Mouse (Mus musculus) embryonic stem cell, embryonic (primary cell): ENCODE results near the gene Adam19.

Source experiments
- CTCF ChIA-PET, 4 experiments: fragments of 300-600 bp in 2 of 4; fragments of 350-600 bp in 2 of 4; sonication (Branson Sonifier 250); formaldehyde crosslinking; loops; one replicate each; lab custom pipeline; 2022; ENCODE audit warnings: inconsistent platforms in 2 of 4; lab: Charles Lee
- POLR2A ChIA-PET, 4 experiments: fragments of 300-600 bp in 2 of 4; fragments of 350-600 bp in 2 of 4; sonication (Branson Sonifier 250); formaldehyde crosslinking; loops; one replicate each; lab custom pipeline; 2022; ENCODE audit warnings: antibody characterized with exemption in 4 of 4, inconsistent platforms in 1 of 4; lab: Charles Lee

The Adam19 gene

GRCm38 (mm10) chr11:46044781-46045180 lies 11.0 kb upstream of the Adam19 start:
- POLR2A ChIA-PET: interaction anchor here in 2 of 4 experiments (0.7 to 1.3 kb wide), 2 partner anchors 12 to 13 kb away, joined by 3 to 4 read pairs; partner anchors contain the start of gene Adam19 (in 1 of the 2)
- CTCF ChIA-PET: interaction anchor here in 3 of 4 experiments (0.6 to 1.5 kb wide), 3 partner anchors 15 to 298 kb away, joined by 3 to 5 read pairs (median 4); no protein-coding TSS in a partner anchor

DNA sequence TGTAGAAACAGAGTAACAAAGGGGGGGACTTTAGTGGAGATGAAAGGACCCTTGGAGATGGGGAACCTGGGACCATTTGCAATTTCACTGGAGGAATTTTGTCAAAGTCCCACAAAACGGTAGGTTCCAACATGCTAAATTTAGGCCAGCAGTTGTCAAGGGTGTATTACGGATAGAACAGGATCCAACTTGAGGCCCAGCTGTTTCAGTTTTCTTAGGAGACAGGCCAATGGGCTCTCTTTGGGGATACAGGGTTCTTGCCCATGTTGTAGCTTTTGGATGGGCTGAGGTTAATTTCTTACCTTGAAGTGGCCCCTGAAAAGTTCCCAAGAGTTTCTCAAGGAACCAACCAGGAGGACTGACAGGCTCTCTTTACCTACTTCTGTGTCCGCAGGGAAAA lies 8.5 kb upstream of the Adam19 start:
- POLR2A ChIA-PET: interaction anchor here in 1 of 4 experiments (0.6 to 0.8 kb wide), 2 partner anchors 23 to 228 kb away, joined by 3 read pairs; no protein-coding TSS in a partner anchor
- CTCF ChIA-PET: no interaction called here

DNA sequence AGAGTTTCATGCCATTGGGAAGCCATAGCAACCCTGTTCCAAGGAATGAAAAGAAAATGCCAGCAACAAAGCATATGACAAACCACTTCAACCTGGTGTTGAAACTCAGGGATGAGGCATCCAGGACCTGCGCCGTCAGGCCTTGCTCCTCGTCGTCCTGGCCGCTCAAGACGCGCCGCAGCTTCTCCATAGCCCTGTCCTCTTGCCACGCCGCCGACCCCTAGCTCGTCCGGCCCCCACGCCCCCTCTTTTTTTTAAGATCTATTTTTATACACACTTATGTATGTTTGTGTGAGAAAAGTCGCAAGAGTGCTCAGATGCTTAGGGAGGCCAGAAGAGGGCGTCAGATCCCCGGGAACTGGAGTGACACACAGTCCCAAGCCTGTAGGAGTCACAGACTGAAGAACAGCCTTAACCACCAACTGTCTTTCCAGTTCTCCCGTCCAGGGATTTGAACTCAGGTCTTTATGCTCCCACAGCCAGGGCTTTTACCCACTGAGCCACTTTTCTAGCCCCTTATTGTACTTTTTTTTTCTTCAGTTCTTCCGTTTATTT lies 3.6 kb upstream of the Adam19 start, which contains the start of gene Gm12166:
Gene Gm12166 (minus strand): TSS at position 217 of the 555 bp plus-strand sequence.
- CTCF ChIA-PET: interaction anchor here in 2 of 4 experiments (0.6 to 0.9 kb wide), 2 partner anchors 92 to 125 kb away, joined by 3 read pairs; no protein-coding TSS in a partner anchor
- POLR2A ChIA-PET: interaction anchor here in 1 of 4 experiments (0.8 kb wide), 1 partner anchor 43 kb away, joined by 3 read pairs; no protein-coding TSS in a partner anchor

DNA sequence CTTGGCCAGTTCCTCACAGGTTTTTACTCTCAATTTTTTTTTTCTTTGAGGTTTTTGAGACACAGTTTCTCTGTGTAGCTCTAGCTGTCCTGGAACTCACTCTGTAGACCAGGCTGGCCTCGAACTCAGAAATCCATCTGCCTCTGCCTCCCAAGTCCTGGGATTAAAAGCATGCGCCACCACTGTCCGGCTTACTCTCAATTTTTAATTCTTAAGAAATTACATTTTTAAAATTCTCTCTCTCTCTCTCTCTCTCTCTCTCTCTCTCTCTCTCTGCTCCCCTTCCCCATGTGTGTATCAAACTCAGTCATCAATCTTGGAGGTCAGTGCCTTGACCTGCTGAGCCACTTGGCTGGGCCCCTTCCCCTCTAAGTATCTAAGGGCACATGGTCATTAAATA lies 2.3 kb upstream of the Adam19 start:
- POLR2A ChIA-PET: interaction anchor here in 2 of 4 experiments (0.6 to 7.5 kb wide), 6 partner anchors 15 to 237 kb away, joined by 3 to 146 read pairs (median 4); no protein-coding TSS in a partner anchor

DNA sequence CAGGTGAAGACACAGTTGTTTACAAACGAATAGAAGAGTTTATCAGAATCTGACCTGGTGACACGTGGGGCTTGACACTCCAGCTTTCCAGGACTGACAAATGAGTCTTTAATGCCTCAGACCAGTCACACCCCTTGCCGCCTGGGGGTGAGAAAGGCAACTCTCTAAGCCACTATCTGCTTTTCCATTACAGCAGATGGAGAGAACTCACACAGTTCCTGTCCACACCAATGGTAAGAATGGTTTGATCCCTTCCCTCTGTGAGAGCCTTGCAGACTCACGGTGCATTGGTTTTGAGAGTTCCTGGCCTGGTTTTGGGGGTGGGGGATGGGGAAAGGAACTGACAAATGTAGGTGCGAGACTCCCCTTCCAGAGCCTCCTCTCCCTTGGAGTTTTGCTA lies 1.5 kb upstream of the Adam19 start:
- POLR2A ChIA-PET: interaction anchor here in 2 of 4 experiments (0.9 to 7.5 kb wide), 9 partner anchors 14 to 73 kb away, joined by 3 to 164 read pairs (median 7); no protein-coding TSS in a partner anchor
- CTCF ChIA-PET: interaction anchor here in 1 of 4 experiments (1.4 to 3.0 kb wide), 2 partner anchors 17 to 73 kb away, joined by 4 to 14 read pairs; no protein-coding TSS in a partner anchor

More for the DNA sequence above, 2.3 kb upstream of the Adam19 start:
- CTCF ChIA-PET: interaction anchor here in 2 of 4 experiments (0.6 to 3.0 kb wide), 4 partner anchors 12 to 199 kb away, joined by 3 to 14 read pairs (median 4); no protein-coding TSS in a partner anchor

- POLR2A ChIA-PET: interaction anchor here (0.6 to 7.5 kb wide), 35 partner anchors 10 to 1400 kb away, joined by 3 to 164 read pairs (median 6); partner anchors contain the start of gene Thg1l (in 1 of the 4)
- CTCF ChIA-PET: interaction anchor here in 3 of 4 experiments (1.0 to 3.0 kb wide), 5 partner anchors 16 to 176 kb away, joined by 3 to 14 read pairs (median 4); no protein-coding TSS in a partner anchor
Measured at GRCm38 (mm10) chr11:46054911-46055895, 589 bp upstream of the Adam19 start.

- CTCF ChIA-PET: interaction anchor here (0.5 to 1.4 kb wide), 13 partner anchors 8 to 220 kb away, joined by 3 to 5 read pairs (median 3); partner anchors contain the start of gene Lsm11 (in 1 of the 4)
Measured at GRCm38 (mm10) chr11:46056770-46057411, 1.1 kb downstream of the Adam19 start.

DNA sequence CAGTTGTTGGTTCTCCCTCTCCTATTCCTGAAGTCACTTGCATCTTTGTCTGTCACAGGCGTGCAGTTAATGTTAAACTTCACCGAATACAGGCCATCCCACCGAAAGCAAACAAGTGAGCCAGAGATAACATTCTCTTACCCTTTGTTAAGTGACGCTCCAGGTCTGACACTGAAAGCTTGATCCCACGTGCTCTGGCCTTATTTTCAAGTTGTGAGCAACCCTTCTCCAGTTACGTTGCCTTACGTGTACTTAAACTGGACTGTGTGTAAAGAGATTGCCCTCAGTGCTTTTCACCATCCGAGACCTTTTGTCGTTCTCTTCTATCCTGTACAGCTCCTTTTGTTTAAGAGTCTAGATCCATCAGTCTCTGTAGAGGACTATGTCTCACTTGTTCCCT lies 2.2 kb downstream of the Adam19 start:
- CTCF ChIA-PET: interaction anchor here in 1 of 4 experiments (0.7 kb wide), 1 partner anchor 168 kb away, joined by 5 read pairs; no protein-coding TSS in a partner anchor
- POLR2A ChIA-PET: interaction anchor here in 3 of 4 experiments (0.6 to 7.5 kb wide), 9 partner anchors 10 to 79 kb away, joined by 3 to 164 read pairs (median 6); partner anchors contain the start of gene Sox30 (in 1 of the 3)

More at GRCm38 (mm10) chr11:46056770-46057411, 1.1 kb downstream of the Adam19 start:
- POLR2A ChIA-PET: interaction anchor here (0.5 to 7.5 kb wide), 51 partner anchors 9 to 788 kb away, joined by 3 to 164 read pairs (median 4); partner anchors contain the start of genes Sox30 (in 1 of the 4) and Thg1l (in 1 of the 4)

- ChIA-PET CTCF (interaction anchor here in 1 of 4 experiments (0.7 kb wide), 1 partner anchor 168 kb away, joined by 5 read pairs; no protein-coding TSS in a partner anchor), POLR2A (interaction anchor here in 3 of 4 experiments (0.6 to 7.5 kb wide), 7 partner anchors 9 to 66 kb away, joined by 3 to 164 read pairs (median 5); no protein-coding TSS in a partner anchor)
Measured at GRCm38 (mm10) chr11:46058916-46059315, 3.1 kb downstream of the Adam19 start.

- CTCF ChIA-PET: interaction anchor here (0.6 to 1.8 kb wide), 11 partner anchors 9 to 996 kb away, joined by 3 to 7 read pairs (median 3); no protein-coding TSS in a partner anchor
- POLR2A ChIA-PET: interaction anchor here in 2 of 4 experiments (0.9 to 7.5 kb wide), 11 partner anchors 8 to 67 kb away, joined by 3 to 164 read pairs (median 4); no protein-coding TSS in a partner anchor
Measured at GRCm38 (mm10) chr11:46059887-46060650, 4.3 kb downstream of the Adam19 start.

GRCm38 (mm10) chr11:46060651-46061020 lies 4.8 kb downstream of the Adam19 start:
- ChIA-PET CTCF (interaction anchor here in 1 of 4 experiments (1.8 kb wide), 1 partner anchor 10 kb away, joined by 7 read pairs; no protein-coding TSS in a partner anchor), POLR2A (interaction anchor here in 2 of 4 experiments (1.1 to 7.5 kb wide), 4 partner anchors 8 to 67 kb away, joined by 3 to 146 read pairs (median 6); no protein-coding TSS in a partner anchor)

- ChIA-PET CTCF (no interaction called here), POLR2A (interaction anchor here in 2 of 4 experiments (1.1 to 1.7 kb wide), 2 partner anchors 9 kb away, joined by 4 to 8 read pairs; no protein-coding TSS in a partner anchor)
Measured at GRCm38 (mm10) chr11:46061776-46062445, 6.1 kb downstream of the Adam19 start.

GRCm38 (mm10) chr11:46062569-46062968 lies 6.8 kb downstream of the Adam19 start:
- ChIA-PET CTCF (no interaction called here), POLR2A (interaction anchor here in 3 of 4 experiments (1.0 to 12.4 kb wide), 13 partner anchors 9 to 65 kb away, joined by 3 to 383 read pairs (median 5); no protein-coding TSS in a partner anchor)

- POLR2A ChIA-PET: interaction anchor here in 3 of 4 experiments (0.6 to 12.4 kb wide), 21 partner anchors 6 to 129 kb away, joined by 3 to 383 read pairs (median 5); partner anchors contain the start of gene Adam19 (in 1 of the 3)
Measured at GRCm38 (mm10) chr11:46062993-46063731, 7.4 kb downstream of the Adam19 start.

More at GRCm38 (mm10) chr11:46062993-46063731, 7.4 kb downstream of the Adam19 start:
- CTCF ChIA-PET: no interaction called here
